Mouse (Mus musculus) small intestine, adult 2 months (tissue): ENCODE measurements around the gene Pla1a. TPM values are rescaled to one million over a fixed set of nuclear protein-coding genes. Genes with fewer than 3 reads are reported as not detected.

Experiments
- H3K27ac ChIP-seq: fragments of 200-500 bp; 2 replicates; pipeline ENCODE4 v1.5.1; 2012; ENCODE audit warnings: low read depth, low read length, control low read depth, inconsistent platforms; ENCODE audit not compliant: insufficient read depth
- H3K27me3 ChIP-seq: fragments of 200-500 bp; 2 replicates; pipeline ENCODE4 v1.6.1; 2012; ENCODE audit warnings: mild to moderate bottlenecking, moderate library complexity, low read length, inconsistent platforms; ENCODE audit not compliant: control insufficient read depth, insufficient read depth
- H3K36me3 ChIP-seq: fragments of 200-500 bp; 2 replicates; pipeline ENCODE4 v1.6.1; 2012; ENCODE audit warnings: mild to moderate bottlenecking, low read length, control low read depth, inconsistent platforms; ENCODE audit not compliant: control insufficient read depth, insufficient read depth
- H3K4me1 ChIP-seq: fragments of 200-500 bp; 2 replicates; pipeline ENCODE4 v1.6.1; 2012; ENCODE audit warnings: low read length, inconsistent platforms, mixed read lengths; ENCODE audit not compliant: control insufficient read depth, insufficient read depth, insufficient read length
- H3K4me3 ChIP-seq: fragments of 200-500 bp; 2 replicates; pipeline ENCODE4 v1.5.1; 2012; ENCODE audit warnings: low read depth, mild to moderate bottlenecking, control low read depth, inconsistent platforms, low read length, moderate library complexity
- CTCF ChIP-seq: fragments of 200-500 bp; IDR thresholded peaks from 2 replicates; pipeline ENCODE4 v1.5.1; 2012; ENCODE audit warnings: low read depth, mild to moderate bottlenecking, control low read depth, inconsistent platforms, low read length, moderate library complexity, mixed read lengths; ENCODE audit not compliant: insufficient replicate concordance, insufficient read length; ENCODE audit errors: extremely low read depth
- POLR2A ChIP-seq: fragments of 200-500 bp; IDR thresholded peaks from 2 replicates; pipeline ENCODE4 v1.6.1; 2012; ENCODE audit warnings: low read depth, mild to moderate bottlenecking, control low read depth, inconsistent platforms, low read length, moderate library complexity
- WGBS: fragments of 180-500 bp; shearing (Covaris S2); methylation state at CpG from one replicate; pipeline ENCODE4 v1.1.7; 2018; 5-methylcytosine and 5-hydroxymethylcytosine counted together
- polyA plus RNA-seq: library from polyadenylated mRNA; depleted of rRNA; stranded (reverse); fragments of >200 nt; gene quantifications from 2 replicates; pipeline ENCODE4 v1.2.3, GENCODE M21; 2012; rRNA removed

Gene Pla1a
- polyA plus RNA-seq, 1 experiment, result 0.86 TPM

GRCm38 (mm10) chr16:38346529-38347325 lies 86.2 kb downstream of the Pla1a start, which contains the start of the genes Cox17 and Gm21987:
TSS of gene Cox17 (plus strand) at chr16:38346991.
TSS of gene Gm21987 (plus strand) at chr16:38347040.
- H3K27ac ChIP-seq, result peak within 1 kb of the TSS; percentile 86

More at GRCm38 (mm10) chr16:38346529-38347325, 86.2 kb downstream of the Pla1a start, which contains the start of the genes Cox17 and Gm21987:
- 2% methylated on average over 35 of the region's 35 CpGs for WGBS
- no peak for TF ChIP-seq CTCF
- peak; percentile 90 for TF ChIP-seq POLR2A
- Histone ChIP-seq H3K4me3 (peak within 1 kb of the TSS; percentile 82), H3K36me3 (peaks cover 20% of the 10 kb centered on the region), H3K4me1 (peaks cover 4% of the 10 kb centered on the region; the same call in 1 of the 2 replicates), H3K27me3 (no peaks in the 10 kb centered on the region)

Other genes starting within 250 kb of the Pla1a start
- gene Nr1i2, start 138.3 kb downstream of the Pla1a start, polyA plus RNA-seq, result 25.5 and 72.6 TPM in 2 replicates
- 0.05 and 0.16 TPM in 2 replicates for gene Maats1, start 91.0 kb downstream of the Pla1a start, polyA plus RNA-seq
- gene Cox17, start 86.2 kb downstream of the Pla1a start, polyA plus RNA-seq, result 31.6 and 76.2 TPM in 2 replicates
- not detected in 2 replicates for gene Gm21987, start 86.1 kb downstream of the Pla1a start, polyA plus RNA-seq
- 6.5 and 7.7 TPM in 2 replicates for gene Popdc2, start 70.9 kb downstream of the Pla1a start, polyA plus RNA-seq
- 11.8 and 20.2 TPM in 2 replicates for gene Adprh, start 19.6 kb upstream of the Pla1a start, polyA plus RNA-seq
- 0.23 and 0.33 TPM in 2 replicates for gene Cd80, start 22.4 kb upstream of the Pla1a start, polyA plus RNA-seq
- gene Timmdc1, start 89.5 kb upstream of the Pla1a start, polyA plus RNA-seq, result 14.0 and 24.4 TPM in 2 replicates
- 2.7 and 6.5 TPM in 2 replicates for gene Poglut1, start 117.1 kb upstream of the Pla1a start, polyA plus RNA-seq
- gene Tmem39a, start 125.6 kb upstream of the Pla1a start, polyA plus RNA-seq, result 20.5 and 29.2 TPM in 2 replicates